Mouse (Mus musculus): ENCODE results near the gene AW011738. TPM values are rescaled to one million over a fixed set of nuclear protein-coding genes. Genes with fewer than 3 reads are reported as not detected.

The AW011738 gene
- polyA plus RNA-seq, 1 experiment from 2014 or later = 2.4 TPM

DNA sequence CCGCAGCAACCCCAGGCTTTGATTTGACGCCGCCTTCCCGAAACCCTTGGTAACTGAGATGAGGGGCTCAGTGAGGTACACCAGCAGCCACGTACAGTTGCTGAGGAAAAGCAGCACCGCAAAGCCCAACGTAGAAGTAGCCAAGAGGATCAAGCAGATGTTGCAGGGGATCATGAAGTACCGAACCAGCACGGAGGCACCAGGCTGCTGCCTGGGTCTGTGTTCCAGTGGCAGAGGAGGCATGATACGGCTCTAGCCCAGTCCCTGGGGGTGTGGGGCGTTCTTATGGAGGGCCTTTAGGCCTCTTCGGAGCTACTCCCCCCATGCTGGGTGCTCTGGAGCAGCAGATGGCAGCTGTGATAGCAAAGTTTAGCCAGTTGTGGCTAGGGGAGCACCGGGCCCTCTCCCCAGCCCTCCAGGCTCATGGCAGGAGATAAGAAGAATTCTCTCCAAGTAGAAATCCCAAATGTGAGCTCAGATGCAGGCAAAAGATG is 17.6 kb upstream of the AW011738 start:
- peak overlapping the region; percentile 2; the same call in 1 of the 2 replicates for H3K4me3 ChIP-seq (replicated peaks; ENCODE audit: low read length)
- WGBS = 81% methylated on average over 13 of the region's 13 CpGs
- no peak overlapping the region for H3K27ac ChIP-seq (ENCODE audit: low read length)
- no peaks in the 10 kb centered on the region for H3K36me3 ChIP-seq (ENCODE audit: control insufficient read depth, insufficient read depth, low read length)
- peak overlapping the region; percentile 31 for H3K4me2 ChIP-seq (ENCODE audit: low read depth, low read length)
- peaks cover 25% of the 10 kb centered on the region for H3K4me1 ChIP-seq (ENCODE audit: control insufficient read depth, insufficient read depth, low read length)
- no peak overlapping the region for H3K9ac ChIP-seq (ENCODE audit: low read length)
- ATAC-seq (ENCODE audit: insufficient read depth, low FRiP score) = no peak
- no peaks in the 10 kb centered on the region for H3K9me3 ChIP-seq (replicated peaks; ENCODE audit: control insufficient read depth, low read length)
- H3K27me3 ChIP-seq (ENCODE audit: control insufficient read depth, insufficient read depth, low read length) = no peaks in the 10 kb centered on the region

DNA sequence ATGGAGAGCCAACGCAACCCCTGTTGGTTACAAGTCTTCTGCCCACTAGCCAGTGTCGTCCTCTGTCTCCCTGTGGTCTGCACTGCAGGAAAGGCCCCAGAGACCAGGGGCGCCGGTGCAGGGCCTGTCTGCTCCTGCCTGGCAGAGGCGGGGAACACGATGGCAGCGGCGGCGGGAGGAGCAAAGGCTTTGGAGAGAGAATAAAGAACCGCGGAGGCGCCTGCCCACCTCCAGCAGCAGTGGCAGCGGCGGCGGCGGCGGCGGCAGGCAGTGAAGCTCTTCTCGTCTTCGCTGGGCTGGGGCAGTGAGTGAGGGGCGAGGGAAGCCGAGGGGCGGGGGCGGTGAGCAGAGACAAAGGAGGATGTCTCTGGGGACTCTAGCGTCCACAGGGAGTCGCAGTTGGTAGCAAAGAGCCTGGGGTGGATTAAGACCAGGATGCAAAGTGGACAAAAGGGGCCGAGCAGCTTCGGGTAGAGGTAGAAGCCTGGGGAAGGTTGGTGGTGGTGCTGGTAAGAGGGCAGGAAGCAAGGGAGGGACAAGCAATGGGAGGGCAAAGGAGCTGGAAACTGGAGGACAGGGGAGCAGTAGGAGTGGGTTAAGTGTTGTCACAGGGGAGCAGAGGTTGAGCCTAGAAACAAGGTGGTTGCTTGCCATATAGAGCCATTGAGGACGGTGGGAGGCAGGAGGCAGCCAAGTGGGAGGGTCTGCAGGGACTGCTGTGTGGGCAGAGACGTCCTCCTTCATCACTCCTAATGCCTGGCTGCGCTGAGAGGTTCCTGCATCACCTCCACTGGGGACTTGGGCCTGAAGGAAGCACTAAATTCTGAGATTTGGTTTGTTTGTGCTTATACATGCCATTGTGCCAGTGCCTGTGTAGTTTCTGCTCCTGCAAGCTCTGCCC is 16.9 kb upstream of the AW011738 start:
- ATAC-seq (ENCODE audit: insufficient read depth, low FRiP score) = no peak
- peak overlapping the region; percentile 2 for H3K4me3 ChIP-seq (replicated peaks; ENCODE audit: low read length)
- 23% methylated on average over 31 of the region's 31 CpGs for WGBS

DNA sequence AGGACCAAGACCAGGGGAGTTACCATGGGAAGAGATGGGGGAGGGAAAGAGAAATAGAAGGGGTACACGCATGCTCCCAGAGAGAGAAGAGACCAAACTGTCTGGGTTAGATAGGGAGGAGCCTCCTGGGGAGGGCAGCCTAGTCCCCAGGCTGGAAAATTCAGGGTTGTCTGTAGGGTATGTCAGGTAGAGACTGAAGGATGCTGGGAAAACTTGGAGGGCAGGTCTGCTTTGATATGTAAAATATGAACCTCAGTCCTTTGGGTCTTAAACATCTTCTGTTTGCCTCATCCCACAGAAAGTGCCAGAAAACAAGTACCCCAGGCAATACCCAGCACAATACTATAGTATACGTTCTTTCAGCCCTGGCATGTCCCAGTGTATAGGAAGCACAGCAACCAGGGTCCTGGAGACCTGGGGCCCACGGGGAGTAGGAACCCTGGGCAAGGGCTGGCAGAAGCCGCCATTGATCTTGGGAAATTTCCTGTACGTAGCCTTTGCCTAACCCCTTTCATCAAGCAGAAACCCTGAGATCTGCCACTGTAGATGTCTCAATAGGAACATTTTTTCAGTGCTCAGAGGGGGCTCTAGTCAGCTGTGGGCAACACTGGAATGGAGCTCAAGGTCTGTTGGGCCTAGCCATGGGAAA is 14.8 kb upstream of the AW011738 start:
- no peaks in the 10 kb centered on the region for H3K9me3 ChIP-seq (replicated peaks; ENCODE audit: control insufficient read depth, low read length)
- no peak overlapping the region for H3K4me2 ChIP-seq (ENCODE audit: low read depth, low read length)
- H3K4me1 ChIP-seq (ENCODE audit: control insufficient read depth, insufficient read depth, low read length) = peaks cover 44% of the 10 kb centered on the region
- WGBS = 70% methylated on average over 5 of the region's 5 CpGs
- no peaks in the 10 kb centered on the region for H3K36me3 ChIP-seq (ENCODE audit: control insufficient read depth, insufficient read depth, low read length)
- 0 out of 2 replicates have a peak overlapping the region, but pooled peaks have one; percentile 18 for H3K9ac ChIP-seq (ENCODE audit: low read length)
- H3K27ac ChIP-seq (ENCODE audit: low read length) = 0 out of 2 replicates have a peak overlapping the region, but pooled peaks have one; percentile 39
- no peaks in the 10 kb centered on the region for H3K27me3 ChIP-seq (ENCODE audit: control insufficient read depth, insufficient read depth, low read length)
- H3K4me3 ChIP-seq (replicated peaks; ENCODE audit: low read length) = no peak overlapping the region
- ATAC-seq (ENCODE audit: insufficient read depth, low FRiP score) = no peak

More for the DNA sequence above, 16.9 kb upstream of the AW011738 start:
- no peak overlapping the region for H3K27ac ChIP-seq (ENCODE audit: low read length)
- no peaks in the 10 kb centered on the region for H3K36me3 ChIP-seq (ENCODE audit: control insufficient read depth, insufficient read depth, low read length)
- H3K4me2 ChIP-seq (ENCODE audit: low read depth, low read length) = peak overlapping the region; percentile 31
- H3K27me3 ChIP-seq (ENCODE audit: control insufficient read depth, insufficient read depth, low read length) = no peaks in the 10 kb centered on the region
- peak overlapping the region; percentile 42 for H3K9ac ChIP-seq (ENCODE audit: low read length)
- H3K4me1 ChIP-seq (ENCODE audit: control insufficient read depth, insufficient read depth, low read length) = peaks cover 25% of the 10 kb centered on the region
- H3K9me3 ChIP-seq (replicated peaks; ENCODE audit: control insufficient read depth, low read length) = no peaks in the 10 kb centered on the region

DNA sequence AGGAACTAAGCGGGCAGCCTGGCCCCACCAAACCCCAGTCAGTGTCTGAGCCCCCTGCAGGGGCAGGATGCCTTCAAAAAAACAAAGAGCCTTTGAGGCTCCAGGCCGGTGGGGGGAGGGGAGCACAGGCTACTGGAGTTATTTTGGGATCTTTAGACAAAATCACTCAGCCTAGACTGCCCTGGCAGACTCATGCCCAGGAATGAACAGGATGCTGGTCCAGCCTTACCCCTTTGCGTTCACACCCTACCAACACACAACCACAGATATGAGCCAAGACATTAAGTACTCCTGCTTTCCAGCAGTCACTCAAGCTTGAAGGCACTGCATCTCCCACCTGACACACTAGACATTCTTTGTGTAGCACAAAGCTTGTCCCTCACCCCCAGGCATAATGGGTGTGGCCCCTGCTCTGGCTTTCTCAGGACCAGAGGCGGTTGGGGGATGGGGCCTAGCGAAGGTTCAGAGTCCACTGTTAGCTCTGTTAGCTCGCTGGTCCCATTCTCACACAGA is 14.2 kb upstream of the AW011738 start:
- 0 out of 2 replicates have a peak overlapping the region, but pooled peaks have one; percentile 39 for H3K27ac ChIP-seq (ENCODE audit: low read length)
- no peaks in the 10 kb centered on the region for H3K27me3 ChIP-seq (ENCODE audit: control insufficient read depth, insufficient read depth, low read length)
- 38% methylated on average over 6 of the region's 6 CpGs for WGBS
- no peaks in the 10 kb centered on the region for H3K36me3 ChIP-seq (ENCODE audit: control insufficient read depth, insufficient read depth, low read length)
- H3K4me2 ChIP-seq (ENCODE audit: low read depth, low read length) = peak overlapping the region; percentile 13
- H3K9ac ChIP-seq (ENCODE audit: low read length) = 0 out of 2 replicates have a peak overlapping the region, but pooled peaks have one; percentile 22
- peaks cover 46% of the 10 kb centered on the region for H3K4me1 ChIP-seq (ENCODE audit: control insufficient read depth, insufficient read depth, low read length)
- peak; percentile 61 for ATAC-seq (ENCODE audit: insufficient read depth, low FRiP score)
- H3K9me3 ChIP-seq (replicated peaks; ENCODE audit: control insufficient read depth, low read length) = no peaks in the 10 kb centered on the region
- H3K4me3 ChIP-seq (replicated peaks; ENCODE audit: low read length) = no peak overlapping the region

DNA sequence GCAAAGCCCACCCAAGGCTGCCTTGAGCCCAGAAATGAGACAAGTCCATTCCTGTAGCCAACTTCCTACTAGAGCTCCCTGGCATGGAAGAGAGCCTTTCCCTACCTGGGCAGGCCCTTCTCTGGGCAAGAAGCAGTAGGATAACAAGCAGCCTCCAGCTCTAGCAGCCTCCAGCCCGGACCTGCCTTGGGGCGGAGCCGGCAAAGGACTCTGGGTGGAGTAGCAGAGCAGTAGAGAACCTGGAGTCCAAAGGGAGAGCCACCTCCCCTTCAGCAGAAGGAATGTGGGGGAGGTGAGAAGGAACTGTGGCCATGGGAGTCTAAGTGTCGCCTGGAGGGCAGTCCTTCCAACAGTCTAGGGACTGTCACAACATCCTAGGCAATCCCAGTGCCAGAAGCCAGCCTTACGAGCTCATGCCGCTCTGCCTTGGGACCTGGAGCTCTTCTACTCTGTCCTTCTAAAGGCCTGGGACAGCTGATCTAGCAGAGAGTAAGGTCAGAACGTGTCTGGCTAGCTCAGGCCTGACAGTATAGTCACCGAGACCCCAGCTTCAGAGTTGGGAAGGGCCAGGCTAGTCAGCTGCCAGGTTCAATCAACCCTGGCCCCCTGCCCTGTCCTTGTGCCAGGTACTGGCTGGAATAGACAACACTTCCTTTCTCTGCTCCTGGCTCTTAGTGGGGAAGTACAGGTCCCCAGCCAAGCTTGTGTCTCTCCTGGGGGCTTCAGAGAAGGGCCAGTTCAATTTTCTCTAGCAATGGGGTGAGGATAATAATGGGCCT is 10.5 kb upstream of the AW011738 start:
- 44% methylated on average over 8 of the region's 8 CpGs for WGBS
- Histone ChIP-seq H3K27me3 (ENCODE audit: control insufficient read depth, insufficient read depth, low read length) (no peaks in the 10 kb centered on the region), H3K9me3 (replicated peaks; ENCODE audit: control insufficient read depth, low read length) (no peaks in the 10 kb centered on the region), H3K4me2 (ENCODE audit: low read depth, low read length) (peak overlapping the region; percentile 23), H3K36me3 (ENCODE audit: control insufficient read depth, insufficient read depth, low read length) (no peaks in the 10 kb centered on the region), H3K4me3 (replicated peaks; ENCODE audit: low read length) (no peak overlapping the region), H3K4me1 (ENCODE audit: control insufficient read depth, insufficient read depth, low read length) (peaks cover 64% of the 10 kb centered on the region), H3K9ac (ENCODE audit: low read length) (peak overlapping the region; percentile 36; the same call in 1 of the 2 replicates), H3K27ac (ENCODE audit: low read length) (peak overlapping the region; percentile 63; the same call in 1 of the 2 replicates)
- peak; percentile 56; the same call in 1 of the 2 replicates for ATAC-seq (ENCODE audit: insufficient read depth, low FRiP score)

DNA sequence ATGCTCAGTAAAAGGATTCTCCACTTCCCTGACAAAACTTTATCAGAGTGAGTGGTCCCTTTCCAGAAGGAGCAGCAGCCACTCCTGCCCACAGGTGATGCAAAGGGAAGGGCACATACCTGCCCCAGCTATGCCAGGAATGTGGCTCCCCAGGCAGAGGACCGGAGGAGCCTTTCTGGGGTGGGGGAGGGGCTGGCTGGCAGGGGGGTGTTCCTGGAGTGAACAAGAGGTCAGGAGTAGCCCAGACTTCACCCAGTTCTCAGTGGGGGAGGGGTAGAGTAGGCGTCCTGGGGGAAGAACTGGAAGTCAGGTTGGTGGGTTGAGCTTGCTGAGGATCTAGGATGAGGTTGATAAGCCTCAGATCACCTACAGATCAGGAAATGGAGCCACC is 9.9 kb upstream of the AW011738 start:
- Histone ChIP-seq H3K4me1 (ENCODE audit: control insufficient read depth, insufficient read depth, low read length) (peaks cover 64% of the 10 kb centered on the region), H3K27me3 (ENCODE audit: control insufficient read depth, insufficient read depth, low read length) (no peaks in the 10 kb centered on the region), H3K36me3 (ENCODE audit: control insufficient read depth, insufficient read depth, low read length) (no peaks in the 10 kb centered on the region), H3K4me3 (replicated peaks; ENCODE audit: low read length) (no peak overlapping the region), H3K27ac (ENCODE audit: low read length) (peak overlapping the region; percentile 63; the same call in 1 of the 2 replicates), H3K9me3 (replicated peaks; ENCODE audit: control insufficient read depth, low read length) (no peaks in the 10 kb centered on the region), H3K9ac (ENCODE audit: low read length) (0 out of 2 replicates have a peak overlapping the region, but pooled peaks have one; percentile 36), H3K4me2 (ENCODE audit: low read depth, low read length) (peak overlapping the region; percentile 18; the same call in 1 of the 2 replicates)
- no peak for ATAC-seq (ENCODE audit: insufficient read depth, low FRiP score)
- WGBS = 24% methylated on average over 2 of the region's 2 CpGs

DNA sequence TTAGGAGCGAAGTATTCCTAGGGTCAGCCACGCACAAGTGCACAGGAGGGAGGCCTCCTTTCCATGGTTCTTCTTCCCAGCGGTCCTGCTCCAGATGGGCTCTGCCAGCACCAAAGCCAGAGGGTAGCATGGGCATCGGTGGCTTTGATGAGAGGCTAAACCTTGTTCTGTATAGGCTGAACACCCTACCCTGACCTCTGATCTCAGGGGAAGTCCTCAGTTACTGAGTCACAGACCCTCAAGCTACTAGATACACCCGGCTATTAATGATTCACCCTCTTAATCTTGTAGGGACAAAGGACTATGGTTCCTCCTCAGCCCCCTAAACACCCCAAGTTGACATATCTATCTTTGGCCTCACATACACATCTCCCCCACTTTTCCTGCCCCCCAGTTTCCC is 9.2 kb upstream of the AW011738 start:
- Histone ChIP-seq H3K9ac (ENCODE audit: low read length) (no peak overlapping the region; the same call in 1 of the 2 replicates), H3K4me2 (ENCODE audit: low read depth, low read length) (peak overlapping the region; percentile 6; the same call in 1 of the 2 replicates), H3K4me3 (replicated peaks; ENCODE audit: low read length) (no peak overlapping the region), H3K27me3 (ENCODE audit: control insufficient read depth, insufficient read depth, low read length) (no peaks in the 10 kb centered on the region), H3K9me3 (replicated peaks; ENCODE audit: control insufficient read depth, low read length) (no peaks in the 10 kb centered on the region), H3K4me1 (ENCODE audit: control insufficient read depth, insufficient read depth, low read length) (peaks cover 61% of the 10 kb centered on the region), H3K27ac (ENCODE audit: low read length) (no peak overlapping the region), H3K36me3 (ENCODE audit: control insufficient read depth, insufficient read depth, low read length) (no peaks in the 10 kb centered on the region)
- no peak for ATAC-seq (ENCODE audit: insufficient read depth, low FRiP score)
- WGBS = 73% methylated on average over 5 of the region's 5 CpGs

DNA sequence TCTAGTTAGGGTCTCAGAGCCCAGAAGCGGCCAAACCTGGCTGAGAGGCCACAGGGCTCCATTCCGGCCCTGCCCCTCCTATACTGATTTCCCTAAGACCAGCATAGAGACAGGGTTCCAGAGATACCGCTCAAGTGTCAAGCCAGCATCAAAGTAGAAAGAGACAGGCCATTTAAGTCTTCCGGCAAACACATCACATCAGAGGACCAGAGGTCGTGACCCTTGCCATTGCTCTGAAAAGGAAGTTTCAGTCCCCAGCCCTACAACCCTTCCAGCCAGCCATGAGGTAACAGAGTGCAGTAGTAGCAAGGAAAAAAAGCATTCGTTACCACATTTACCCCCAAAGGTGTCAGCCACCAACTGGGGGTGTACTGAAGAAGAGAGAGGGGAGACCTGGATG is 8.8 kb upstream of the AW011738 start:
- H3K4me1 ChIP-seq (ENCODE audit: control insufficient read depth, insufficient read depth, low read length) = peaks cover 57% of the 10 kb centered on the region
- ATAC-seq (ENCODE audit: insufficient read depth, low FRiP score) = no peak
- 53% methylated on average over 6 of the region's 6 CpGs for WGBS
- H3K36me3 ChIP-seq (ENCODE audit: control insufficient read depth, insufficient read depth, low read length) = no peaks in the 10 kb centered on the region
- H3K27me3 ChIP-seq (ENCODE audit: control insufficient read depth, insufficient read depth, low read length) = no peaks in the 10 kb centered on the region
- H3K4me3 ChIP-seq (replicated peaks; ENCODE audit: low read length) = no peak overlapping the region
- no peak overlapping the region for H3K27ac ChIP-seq (ENCODE audit: low read length)
- H3K4me2 ChIP-seq (ENCODE audit: low read depth, low read length) = peak overlapping the region; percentile 6; the same call in 1 of the 2 replicates
- H3K9me3 ChIP-seq (replicated peaks; ENCODE audit: control insufficient read depth, low read length) = no peaks in the 10 kb centered on the region
- peak overlapping the region; percentile 16; the same call in 1 of the 2 replicates for H3K9ac ChIP-seq (ENCODE audit: low read length)
